Mouse (Mus musculus) left cerebral cortex, adult 8-10 months (tissue): ENCODE data around the gene Rptn. TPM values are rescaled to one million over a fixed set of nuclear protein-coding genes. Genes with fewer than 3 reads are reported as not detected.

Experiments
- microRNA-seq, 2 experiments: library from miRNA; unstranded; fragments of <30 nt; microRNA quantifications; one replicate each; pipeline ENCODE4 v1.2.0; 2022
- total RNA-seq, 4 experiments: library from RNA; stranded (reverse); gene quantifications; 2 replicates each; pipeline ENCODE4 v1.2.4; 2022

Rptn gene
- total RNA-seq, 4 experiments from 2014 or later = not detected

Small RNA genes within 50 kb of the gene (microRNA-seq; reads per million reads assigned to microRNA genes)
- 0 reads per million in 2 experiments for gene Gm22752
- gene Gm44353 = 0 reads per million in 2 experiments

Other genes with a start within 250 kb of the Rptn start
- not detected for gene Crnn, start 248.9 kb upstream of the Rptn start, total RNA-seq
- gene Flg2, start 196.4 kb upstream of the Rptn start, total RNA-seq = not detected
- gene Flg, start 120.2 kb upstream of the Rptn start, total RNA-seq = not detected
- gene Hrnr, start 74.0 kb upstream of the Rptn start, total RNA-seq = not detected
- 1 to 10 TPM; 2.2 to 3.1 (median 2.5) TPM for gene Tchh, start 48.6 kb downstream of the Rptn start, total RNA-seq
- not detected for gene Tchhl1, start 75.1 kb downstream of the Rptn start, total RNA-seq
- 10 to 100 TPM in 3 of 4 experiments, 1 to 10 TPM in 1; 8.2 to 14.0 (median 11.7) TPM for gene S100a11, start 126.8 kb downstream of the Rptn start, total RNA-seq
- gene S100a10, start 161.4 kb downstream of the Rptn start, total RNA-seq = 10 to 100 TPM; 33.0 to 45.7 (median 33.9) TPM